Mouse (Mus musculus): ENCODE results near the gene Gpr152. TPM values are rescaled to one million over a fixed set of nuclear protein-coding genes. Genes with fewer than 3 reads are reported as not detected.
"Not testable (repeated sequence)": the region's sequence is repeated elsewhere in the genome, so short reads cannot be mapped to it uniquely, and the experiment has no call there.

Gpr152 gene
- polyA plus RNA-seq, 1 experiment from 2014 or later = 0.03 TPM

- ATAC-seq (replicated peaks; ENCODE audit: low FRiP score, low read depth) (no peak), DNase-seq (ENCODE audit: low spot score) (no peak)
- Histone ChIP-seq H3K4me2 (ENCODE audit: low read length) (peak overlapping the region; percentile 58; the same call in 1 of the 2 replicates), H3K36me3 (ENCODE audit: insufficient read depth, low read length) (peaks cover 5% of the 10 kb centered on the region), H3K4me1 (replicated peaks; ENCODE audit: insufficient read depth, low read length) (peaks cover 9% of the 10 kb centered on the region; the same call in 1 of the 2 replicates), H3K9me3 (replicated peaks; ENCODE audit: low read length) (no peaks in the 10 kb centered on the region), H3K9ac (ENCODE audit: low read depth, low read length) (0 out of 2 replicates have a peak overlapping the region, but pooled peaks have one; percentile 15), H3K4me3 (replicated peaks; ENCODE audit: low read depth, low read length) (no peak overlapping the region), H3K27me3 (ENCODE audit: insufficient read depth, low read length) (no peaks in the 10 kb centered on the region), H3K27ac (no peak overlapping the region)
- WGBS = 98% methylated on average over 2 of the region's 2 CpGs
- no peak for TF ChIP-seq CTCF (IDR thresholded peaks at IDR 0.05; ENCODE audit: low read depth)
Observed at GRCm38 (mm10) chr19:4120496-4120895, 19.1 kb upstream of the Gpr152 start.

- no peaks in the 10 kb centered on the region for H3K9me3 ChIP-seq (replicated peaks; ENCODE audit: low read length)
- peak overlapping the region; percentile 58 for H3K4me2 ChIP-seq (ENCODE audit: low read length)
- TF ChIP-seq CTCF (IDR thresholded peaks at IDR 0.05; ENCODE audit: low read depth) = no peak
- DNase-seq (ENCODE audit: low spot score) = peak; percentile 100
- peak overlapping the region; percentile 56 for H3K9ac ChIP-seq (ENCODE audit: low read depth, low read length)
- H3K4me1 ChIP-seq (replicated peaks; ENCODE audit: insufficient read depth, low read length) = peaks cover 11% of the 10 kb centered on the region
- ATAC-seq (replicated peaks; ENCODE audit: low FRiP score, low read depth) = peak; percentile 70
- no peaks in the 10 kb centered on the region; the same call in 1 of the 2 replicates for H3K36me3 ChIP-seq (ENCODE audit: insufficient read depth, low read length)
- no peaks in the 10 kb centered on the region for H3K27me3 ChIP-seq (ENCODE audit: insufficient read depth, low read length)
- WGBS = 4% methylated on average over 38 of the region's 38 CpGs
- H3K4me3 ChIP-seq (replicated peaks; ENCODE audit: low read depth, low read length) = peak overlapping the region; percentile 40
- peak overlapping the region; percentile 86 for H3K27ac ChIP-seq
Observed at GRCm38 (mm10) chr19:4121097-4121805, 18.3 kb upstream of the Gpr152 start.

- not testable (repeated sequence) for H3K9ac ChIP-seq (ENCODE audit: low read depth, low read length); H3K27ac ChIP-seq; H3K36me3 ChIP-seq (ENCODE audit: insufficient read depth, low read length); H3K4me2 ChIP-seq (ENCODE audit: low read length); DNase-seq (ENCODE audit: low spot score); H3K9me3 ChIP-seq (replicated peaks; ENCODE audit: low read length); H3K27me3 ChIP-seq (ENCODE audit: insufficient read depth, low read length); ATAC-seq (replicated peaks; ENCODE audit: low FRiP score, low read depth); H3K4me3 ChIP-seq (replicated peaks; ENCODE audit: low read depth, low read length)
- WGBS = 51% methylated on average over 6 of the region's 6 CpGs
- peaks cover 17% of the 10 kb centered on the region for H3K4me1 ChIP-seq (replicated peaks; ENCODE audit: insufficient read depth, low read length)
Observed at GRCm38 (mm10) chr19:4121896-4122295, 17.7 kb upstream of the Gpr152 start.

GRCm38 (mm10) chr19:4122411-4123370, 16.9 kb upstream of the Gpr152 start:
- no peaks in the 10 kb centered on the region for H3K27me3 ChIP-seq (ENCODE audit: insufficient read depth, low read length)
- no peak overlapping the region for H3K9ac ChIP-seq (ENCODE audit: low read depth, low read length)
- no peak overlapping the region for H3K4me3 ChIP-seq (replicated peaks; ENCODE audit: low read depth, low read length)
- no peak for TF ChIP-seq CTCF (IDR thresholded peaks at IDR 0.05; ENCODE audit: low read depth)
- H3K4me1 ChIP-seq (replicated peaks; ENCODE audit: insufficient read depth, low read length) = peaks cover 22% of the 10 kb centered on the region
- H3K27ac ChIP-seq = no peak overlapping the region
- DNase-seq (ENCODE audit: low spot score) = no peak
- H3K9me3 ChIP-seq (replicated peaks; ENCODE audit: low read length) = no peaks in the 10 kb centered on the region
- no peak for ATAC-seq (replicated peaks; ENCODE audit: low FRiP score, low read depth)
- H3K4me2 ChIP-seq (ENCODE audit: low read length) = no peak overlapping the region
- H3K36me3 ChIP-seq (ENCODE audit: insufficient read depth, low read length) = no peaks in the 10 kb centered on the region; the same call in 1 of the 2 replicates
- WGBS = 84% methylated on average over 7 of the region's 7 CpGs

GRCm38 (mm10) chr19:4124432-4124831, 15.2 kb upstream of the Gpr152 start:
- H3K4me3 ChIP-seq (replicated peaks; ENCODE audit: low read depth, low read length) = no peak overlapping the region
- H3K4me2 ChIP-seq (ENCODE audit: low read length) = no peak overlapping the region
- H3K4me1 ChIP-seq (replicated peaks; ENCODE audit: insufficient read depth, low read length) = peaks cover 22% of the 10 kb centered on the region
- H3K36me3 ChIP-seq (ENCODE audit: insufficient read depth, low read length) = peaks cover 6% of the 10 kb centered on the region
- DNase-seq (ENCODE audit: low spot score) (no peak), ATAC-seq (replicated peaks; ENCODE audit: low FRiP score, low read depth) (no peak)
- H3K27ac ChIP-seq = no peak overlapping the region
- WGBS = 72% methylated on average over 4 of the region's 4 CpGs
- H3K27me3 ChIP-seq (ENCODE audit: insufficient read depth, low read length) = no peaks in the 10 kb centered on the region
- no peak for TF ChIP-seq CTCF (IDR thresholded peaks at IDR 0.05; ENCODE audit: low read depth)
- no peak overlapping the region for H3K9ac ChIP-seq (ENCODE audit: low read depth, low read length)
- no peaks in the 10 kb centered on the region for H3K9me3 ChIP-seq (replicated peaks; ENCODE audit: low read length)

- H3K27me3 ChIP-seq (ENCODE audit: insufficient read depth, low read length); H3K9me3 ChIP-seq (replicated peaks; ENCODE audit: low read length); DNase-seq (ENCODE audit: low spot score): not testable (repeated sequence)
- Histone ChIP-seq H3K36me3 (ENCODE audit: insufficient read depth, low read length) (peaks cover 11% of the 10 kb centered on the region), H3K4me3 (replicated peaks; ENCODE audit: low read depth, low read length) (peak overlapping the region; percentile 77), H3K27ac (peak overlapping the region; percentile 54; the same call in 1 of the 2 replicates), H3K4me2 (ENCODE audit: low read length) (peak overlapping the region; percentile 84), H3K9ac (ENCODE audit: low read depth, low read length) (peak overlapping the region; percentile 91), H3K4me1 (replicated peaks; ENCODE audit: insufficient read depth, low read length) (peaks cover 21% of the 10 kb centered on the region)
- ATAC-seq (replicated peaks; ENCODE audit: low FRiP score, low read depth) = peak; percentile 15; the same call in 1 of the 2 replicates
- WGBS = 16% methylated on average over 2 of the region's 4 CpGs
Observed at GRCm38 (mm10) chr19:4125268-4125667, 14.3 kb upstream of the Gpr152 start.
